In genomic region chr6:140623226-140624095, GRCm38 (mm10) we compare ENCODE assay signal across 7 mouse cellular contexts. TPM values are rescaled to one million over a fixed set of nuclear protein-coding genes. Genes with fewer than 3 reads are reported as not detected.
DNase-seq lines count a peak whose midpoint lies in the region; ATAC-seq and TF ChIP-seq lines count a peak whose summit lies in the region.

No protein-coding gene starts in this region.

- peak overlapping the region; percentile 79 for H3K4me2 ChIP-seq in embryonic facial prominence, embryonic 12.5 days (replicated peaks)
- peak overlapping the region; percentile 81 for H3K4me2 ChIP-seq in limb, embryonic 13.5 days (replicated peaks)
- peak overlapping the region; percentile 84 for H3K4me2 ChIP-seq in midbrain, embryonic 16.5 days (ENCODE audit: low read length)

- no peaks in the 10 kb centered on the region for H3K9me3 ChIP-seq in embryonic facial prominence, embryonic 12.5 days
- H3K9me3 ChIP-seq in limb, embryonic 13.5 days, result no peaks in the 10 kb centered on the region
- no peaks in the 10 kb centered on the region for H3K9me3 ChIP-seq in midbrain, embryonic 16.5 days (replicated peaks; ENCODE audit: control insufficient read depth, low read length, poor library complexity, severe bottlenecking)

- H3K4me1 ChIP-seq in embryonic facial prominence, embryonic 12.5 days, result peaks cover 24% of the 10 kb centered on the region
- peaks cover 6% of the 10 kb centered on the region for H3K4me1 ChIP-seq in heart, adult 2 months (ENCODE audit: control insufficient read depth, insufficient read depth, low read length)
- peaks cover 36% of the 10 kb centered on the region for H3K4me1 ChIP-seq in limb, embryonic 13.5 days
- peaks cover 29% of the 10 kb centered on the region for H3K4me1 ChIP-seq in midbrain, embryonic 16.5 days (ENCODE audit: control insufficient read depth, insufficient read depth, low read length)

- peaks cover 6% of the 10 kb centered on the region for H3K79me2 ChIP-seq in heart, adult 2 months (replicated peaks; ENCODE audit: control insufficient read depth, insufficient read depth, low read length)

- TF ChIP-seq POLR2A in heart, adult 2 months (IDR thresholded peaks at IDR 0.05; ENCODE audit: insufficient read depth, low read depth, low read length), result peak; percentile 42; the same call in 1 of the 2 replicates

- intact Hi-C loops in heart, adult 2 months (cut with DNase I), result loop anchor here (5.0 kb wide), 1 partner anchor 106 kb away; no protein-coding TSS in a partner anchor

- H3K4me3 ChIP-seq in embryonic facial prominence, embryonic 12.5 days, result peak overlapping the region; percentile 94
- peak overlapping the region; percentile 95 for H3K4me3 ChIP-seq in heart, adult 2 months
- peak overlapping the region; percentile 94 for H3K4me3 ChIP-seq in limb, embryonic 13.5 days
- peak overlapping the region; percentile 98 for H3K4me3 ChIP-seq in midbrain, embryonic 16.5 days (ENCODE audit: low read depth, low read length)

- peak; percentile 87 for ATAC-seq in embryonic facial prominence, embryonic 12.5 days (ENCODE audit: insufficient number of reproducible peaks, insufficient read depth, low FRiP score, low TSS enrichment)
- ATAC-seq in limb, embryonic 13.5 days (ENCODE audit: low FRiP score, low read depth), result peak; percentile 92
- peak; percentile 94 for ATAC-seq in midbrain, embryonic 16.5 days

- no peak for TF ChIP-seq CTCF in heart, adult 2 months (IDR thresholded peaks at IDR 0.05)

- H3K27me3 ChIP-seq in embryonic facial prominence, embryonic 12.5 days, result no peaks in the 10 kb centered on the region
- no peaks in the 10 kb centered on the region for H3K27me3 ChIP-seq in heart, adult 2 months (ENCODE audit: control insufficient read depth, insufficient read depth, low read length)
- H3K27me3 ChIP-seq in limb, embryonic 13.5 days, result no peaks in the 10 kb centered on the region
- no peaks in the 10 kb centered on the region for H3K27me3 ChIP-seq in midbrain, embryonic 16.5 days (ENCODE audit: control insufficient read depth, insufficient read depth, low read depth, low read length)

- TF ChIP-seq EP300 in heart, adult 2 months (IDR thresholded peaks at IDR 0.05; ENCODE audit: insufficient read depth, low read depth, low read length), result no peak

- peak; percentile 95 for DNase-seq in adrenal gland, postnatal 25 days
- DNase-seq in heart, adult 2 months, result peak; percentile 97
- DNase-seq in kidney, adult 8-10 months, result peak; percentile 92
- DNase-seq in spleen, postnatal 10 days (ENCODE audit: low spot score in 2 of 2), result peak; percentile 88 to 93

- no peaks in the 10 kb centered on the region for H3K36me3 ChIP-seq in embryonic facial prominence, embryonic 12.5 days
- peaks cover 4% of the 10 kb centered on the region; the same call in 1 of the 2 replicates for H3K36me3 ChIP-seq in heart, adult 2 months (ENCODE audit: control insufficient read depth, insufficient read depth, low read length)
- H3K36me3 ChIP-seq in limb, embryonic 13.5 days, result no peaks in the 10 kb centered on the region
- no peaks in the 10 kb centered on the region for H3K36me3 ChIP-seq in midbrain, embryonic 16.5 days (ENCODE audit: control insufficient read depth, insufficient read depth, low read length)

- H3K9ac ChIP-seq in embryonic facial prominence, embryonic 12.5 days, result peak overlapping the region; percentile 95
- peak overlapping the region; percentile 99 for H3K9ac ChIP-seq in heart, adult 2 months (ENCODE audit: low read depth, low read length)
- H3K9ac ChIP-seq in limb, embryonic 13.5 days, result peak overlapping the region; percentile 100
- H3K9ac ChIP-seq in midbrain, embryonic 16.5 days (ENCODE audit: low read depth, low read length), result peak overlapping the region; percentile 99

- WGBS in embryonic facial prominence, embryonic 12.5 days, result under 1% methylated on average over 105 of the region's 117 CpGs
- WGBS in heart, adult 2 months, result under 1% methylated on average over 114 of the region's 117 CpGs
- WGBS in limb, embryonic 13.5 days, result under 1% methylated on average over 79 of the region's 117 CpGs
- 0% methylated on average over 59 of the region's 117 CpGs for WGBS in midbrain, embryonic 16.5 days

- peak overlapping the region; percentile 95 for H3K27ac ChIP-seq in embryonic facial prominence, embryonic 12.5 days
- H3K27ac ChIP-seq in heart, adult 2 months, result peak overlapping the region; percentile 94
- H3K27ac ChIP-seq in limb, embryonic 13.5 days, result peak overlapping the region; percentile 98
- H3K27ac ChIP-seq in midbrain, embryonic 16.5 days (ENCODE audit: low read length), result peak overlapping the region; percentile 98

RNA-seq across cellular contexts. Expression of gene Aebp2, which starts 1.0 kb away (rescaled TPM):
- total RNA-seq in adrenal gland, postnatal 25 days (2021), result 51.2 and 61.4 TPM in 2 replicates
- 15.4 and 18.0 TPM in 2 replicates for polyA plus RNA-seq in embryonic facial prominence, embryonic 12.5 days (2016; fragmentation: Nextera tagmentation; extraction: Ambion mirVana)
- 10 to 100 TPM; 35.3 to 37.5 TPM for total RNA-seq in heart, adult 2 months (2021)
- polyA plus RNA-seq in heart, adult 2 months (2012; rRNA removed), result 15.0 and 22.5 TPM in 2 replicates
- polyA plus RNA-seq in limb, embryonic 13.5 days (2015; fragmentation: Nextera tagmentation; extraction: Ambion mirVana), result 17.7 and 18.0 TPM in 2 replicates
- polyA plus RNA-seq in midbrain, embryonic 16.5 days (2015; fragmentation: Nextera tagmentation; extraction: Ambion mirVana), result 7.5 and 7.6 TPM in 2 replicates

Comparison
In these comparisons a context has a peak if more than half of its experiments do, and no peak if none do; other contexts are left out.
1. Peak in every context shown above with its lines: DNase-seq, ATAC-seq, H3K4me3 ChIP-seq and H3K27ac ChIP-seq.